Mouse (Mus musculus) midbrain, embryonic 11.5 days (tissue): ENCODE data around the gene Cenpx. TPM values are rescaled to one million over a fixed set of nuclear protein-coding genes. Genes with fewer than 3 reads are reported as not detected.

ENCODE experiments used
- ATAC-seq: fragments of 200-750 bp; cut with Nextera tagmentation; 2 replicates; pipeline ENCODE4 v1.8.0; 2017; ENCODE audit warnings: moderate TSS enrichment, moderate library complexity; ENCODE audit not compliant: low FRiP score
- DNase-seq: peaks from one replicate; pipeline ENCODE4 v3.0.0; 2015; ENCODE audit warnings: low spot score; ENCODE audit errors: missing footprints
- H3K27ac ChIP-seq: fragments of 300-500 bp; sonication (generic); 2 replicates; pipeline ENCODE4 v1.5.1; 2014; ENCODE audit warnings: low read depth, low read length
- H3K27me3 ChIP-seq: fragments of 300-500 bp; sonication (generic); 2 replicates; pipeline ENCODE4 v1.6.1; 2014; ENCODE audit warnings: mild to moderate bottlenecking, low read length, moderate library complexity, mixed read lengths; ENCODE audit not compliant: control insufficient read depth, insufficient read depth
- H3K36me3 ChIP-seq: fragments of 300-500 bp; sonication (generic); 2 replicates; pipeline ENCODE4 v1.6.1; 2014; ENCODE audit warnings: mild to moderate bottlenecking, low read length, moderate library complexity, mixed read lengths; ENCODE audit not compliant: control insufficient read depth, insufficient read depth
- H3K4me1 ChIP-seq: fragments of 300-500 bp; sonication (generic); 2 replicates; pipeline ENCODE4 v1.6.1; 2014; ENCODE audit warnings: low read length; ENCODE audit not compliant: control insufficient read depth, insufficient read depth
- H3K4me2 ChIP-seq: fragments of 300-500 bp; sonication (generic); 2 replicates; pipeline ENCODE4 v1.6.1; 2014; ENCODE audit warnings: mild to moderate bottlenecking, moderate library complexity
- H3K4me3 ChIP-seq: fragments of 300-500 bp; sonication (generic); 2 replicates; pipeline ENCODE4 v1.5.1; 2014; ENCODE audit warnings: low read depth, low read length
- H3K9ac ChIP-seq: fragments of 300-500 bp; sonication (generic); 2 replicates; pipeline ENCODE4 v1.6.1; 2014; ENCODE audit warnings: low read length
- H3K9me3 ChIP-seq: fragments of 300-500 bp; sonication (generic); 2 replicates; pipeline ENCODE4 v1.6.1; 2016; ENCODE audit warnings: low read length; ENCODE audit not compliant: control insufficient read depth
- WGBS: fragments of 180-500 bp; shearing (Covaris S2); extraction: QIAGEN DNeasy Blood & Tissue Kit; methylation state at CpG from one replicate; pipeline ENCODE4 v1.1.7; 2014; 5-methylcytosine and 5-hydroxymethylcytosine counted together
- polyA plus RNA-seq: library from polyadenylated mRNA; unstranded; fragments of >200 nt; fragmentation: Nextera tagmentation; extraction: Ambion mirVana; gene quantifications from 2 replicates; pipeline ENCODE4 v1.2.1, GENCODE M21; 2014

The Cenpx gene
- polyA plus RNA-seq, 1 experiment from 2014 or later: 131 TPM

GRCm38 (mm10) chr11:120707225-120707624 lies 6.3 kb downstream of the Cenpx start:
- H3K27ac ChIP-seq: peak overlapping the region; percentile 44; the same call in 1 of the 2 replicates
- no peaks in the 10 kb centered on the region for H3K9me3 ChIP-seq
- ATAC-seq (peak; percentile 54), DNase-seq (no peak)
- H3K9ac ChIP-seq: peak overlapping the region; percentile 40
- H3K4me3 ChIP-seq: no peak overlapping the region
- no peaks in the 10 kb centered on the region for H3K27me3 ChIP-seq
- peaks cover 37% of the 10 kb centered on the region for H3K4me1 ChIP-seq
- 5% methylated on average over 12 of the region's 12 CpGs for WGBS
- H3K4me2 ChIP-seq: no peak overlapping the region
- H3K36me3 ChIP-seq: no peaks in the 10 kb centered on the region; the same call in 1 of the 2 replicates

GRCm38 (mm10) chr11:120706120-120706519 lies 7.4 kb downstream of the Cenpx start:
- DNase-seq (no peak), ATAC-seq (no peak)
- no peak overlapping the region for H3K4me2 ChIP-seq
- H3K27ac ChIP-seq: no peak overlapping the region
- peaks cover 36% of the 10 kb centered on the region for H3K4me1 ChIP-seq
- no peak overlapping the region for H3K9ac ChIP-seq
- no peaks in the 10 kb centered on the region for H3K27me3 ChIP-seq
- WGBS: 55% methylated on average over 5 of the region's 5 CpGs
- no peak overlapping the region for H3K4me3 ChIP-seq
- no peaks in the 10 kb centered on the region for H3K9me3 ChIP-seq
- H3K36me3 ChIP-seq: no peaks in the 10 kb centered on the region; the same call in 1 of the 2 replicates

- Histone ChIP-seq H3K36me3 (0 out of 2 replicates have a peak, but pooled peaks cover 2% of the 10 kb centered on the region), H3K4me1 (peaks cover 36% of the 10 kb centered on the region), H3K9me3 (no peaks in the 10 kb centered on the region), H3K9ac (peak overlapping the region; percentile 47), H3K27ac (no peak overlapping the region), H3K4me3 (no peak overlapping the region), H3K27me3 (no peaks in the 10 kb centered on the region), H3K4me2 (no peak overlapping the region)
- ATAC-seq (no peak), DNase-seq (peak; percentile 89)
- 13% methylated on average over 8 of the region's 8 CpGs for WGBS
Observed at GRCm38 (mm10) chr11:120704486-120705325, 8.8 kb downstream of the Cenpx start.

GRCm38 (mm10) chr11:120703696-120704454 lies 9.7 kb downstream of the Cenpx start:
- peaks cover 36% of the 10 kb centered on the region for H3K4me1 ChIP-seq
- WGBS: 39% methylated on average over 15 of the region's 15 CpGs

GRCm38 (mm10) chr11:120697741-120698140 lies 15.8 kb downstream of the Cenpx start:
- Histone ChIP-seq H3K36me3 (0 out of 2 replicates have a peak, but pooled peaks cover 2% of the 10 kb centered on the region), H3K4me1 (peaks cover 10% of the 10 kb centered on the region; the same call in 1 of the 2 replicates), H3K27ac (no peak overlapping the region), H3K4me2 (no peak overlapping the region), H3K4me3 (no peak overlapping the region), H3K27me3 (no peaks in the 10 kb centered on the region), H3K9me3 (no peaks in the 10 kb centered on the region), H3K9ac (no peak overlapping the region)
- 78% methylated on average over 10 of the region's 10 CpGs for WGBS
- ATAC-seq (no peak), DNase-seq (no peak)

More at GRCm38 (mm10) chr11:120703696-120704454, 9.7 kb downstream of the Cenpx start:
- H3K27ac ChIP-seq: 0 out of 2 replicates have a peak overlapping the region, but pooled peaks have one; percentile 40
- H3K27me3 ChIP-seq: no peaks in the 10 kb centered on the region
- H3K4me2 ChIP-seq: no peak overlapping the region
- peak overlapping the region; percentile 30; the same call in 1 of the 2 replicates for H3K9ac ChIP-seq
- no peak overlapping the region for H3K4me3 ChIP-seq
- 0 out of 2 replicates have a peak, but pooled peaks cover 2% of the 10 kb centered on the region for H3K36me3 ChIP-seq
- no peak for DNase-seq
- no peaks in the 10 kb centered on the region for H3K9me3 ChIP-seq
- ATAC-seq: no peak

GRCm38 (mm10) chr11:120696568-120696967 lies 17.0 kb downstream of the Cenpx start:
- Histone ChIP-seq H3K27ac (no peak overlapping the region), H3K36me3 (0 out of 2 replicates have a peak, but pooled peaks cover 2% of the 10 kb centered on the region), H3K9me3 (no peaks in the 10 kb centered on the region), H3K9ac (no peak overlapping the region), H3K4me2 (no peak overlapping the region), H3K27me3 (no peaks in the 10 kb centered on the region), H3K4me3 (no peak overlapping the region), H3K4me1 (peaks cover 10% of the 10 kb centered on the region; the same call in 1 of the 2 replicates)
- DNase-seq: no peak
- 88% methylated on average over 6 of the region's 6 CpGs for WGBS
- ATAC-seq: no peak

GRCm38 (mm10) chr11:120695641-120696040 lies 17.9 kb downstream of the Cenpx start:
- DNase-seq: no peak
- Histone ChIP-seq H3K4me1 (peaks cover 10% of the 10 kb centered on the region; the same call in 1 of the 2 replicates), H3K4me2 (no peak overlapping the region), H3K27ac (peak overlapping the region; percentile 44), H3K27me3 (no peaks in the 10 kb centered on the region), H3K4me3 (no peak overlapping the region), H3K36me3 (no peaks in the 10 kb centered on the region), H3K9me3 (no peaks in the 10 kb centered on the region), H3K9ac (peak overlapping the region; percentile 16; the same call in 1 of the 2 replicates)
- no peak; the same call in 1 of the 2 replicates for ATAC-seq
- WGBS: 56% methylated on average over 12 of the region's 12 CpGs

GRCm38 (mm10) chr11:120695184-120695583 lies 18.4 kb downstream of the Cenpx start:
- peaks cover 10% of the 10 kb centered on the region; the same call in 1 of the 2 replicates for H3K4me1 ChIP-seq
- H3K27me3 ChIP-seq: no peaks in the 10 kb centered on the region
- no peak overlapping the region for H3K9ac ChIP-seq
- H3K4me3 ChIP-seq: no peak overlapping the region
- no peaks in the 10 kb centered on the region for H3K9me3 ChIP-seq
- peak; percentile 66 for ATAC-seq
- 0 out of 2 replicates have a peak, but pooled peaks cover 2% of the 10 kb centered on the region for H3K36me3 ChIP-seq
- no peak overlapping the region for H3K4me2 ChIP-seq
- no peak for DNase-seq
- no peak overlapping the region for H3K27ac ChIP-seq
- WGBS: 30% methylated on average over 4 of the region's 4 CpGs
